Mouse (Mus musculus) kidney, postnatal 10 days (tissue): ENCODE data around the gene Mmp11.
A peak's percentile ranks its signal among the peaks of the same experiment; 100 is the strongest.

Source experiments
- DNase-seq: peaks from one replicate; pipeline ENCODE4 v3.0.0; 2021; ENCODE audit warnings: mixed read lengths

The Mmp11 gene

GRCm38 (mm10) chr10:75937851-75938643 lies 1.8 kb upstream of the Mmp11 start:
- peak; percentile 38 for DNase-seq

GRCm38 (mm10) chr10:75936909-75937667 lies 792 bp upstream of the Mmp11 start:
- DNase-seq, result no peak

- no peak for DNase-seq
These were observed 1.3 kb downstream of the Mmp11 start for GRCm38 (mm10) chr10:75934991-75935390.

GRCm38 (mm10) chr10:75932891-75933290 lies 3.4 kb downstream of the Mmp11 start, which contains the start of gene Chchd10:
Gene Chchd10 (plus strand): TSS chr10:75933130.
- DNase-seq, result no peak

GRCm38 (mm10) chr10:75932081-75932678 lies 4.1 kb downstream of the Mmp11 start:
- peak; percentile 87 for DNase-seq

- DNase-seq, result no peak
These were observed 5.0 kb downstream of the Mmp11 start for GRCm38 (mm10) chr10:75931311-75931710.

GRCm38 (mm10) chr10:75930304-75930703 lies 6.0 kb downstream of the Mmp11 start:
- peak; percentile 77 for DNase-seq

GRCm38 (mm10) chr10:75926396-75926795 lies 9.9 kb downstream of the Mmp11 start:
- DNase-seq, result no peak

GRCm38 (mm10) chr10:75924324-75924723 lies 12.0 kb downstream of the Mmp11 start:
- DNase-seq, result no peak

- DNase-seq, result peak; percentile 60
These were observed 14.4 kb downstream of the Mmp11 start for GRCm38 (mm10) chr10:75921726-75922560.

GRCm38 (mm10) chr10:75921026-75921725 lies 15.1 kb downstream of the Mmp11 start, which contains the start of gene Smarcb1:
Gene Smarcb1 (minus strand): TSS chr10:75921617.
- peak; percentile 98 for DNase-seq

GRCm38 (mm10) chr10:75919026-75919425 lies 17.3 kb downstream of the Mmp11 start:
- no peak for DNase-seq

- no peak for DNase-seq
These were observed 19.5 kb downstream of the Mmp11 start for GRCm38 (mm10) chr10:75916840-75917239.

- DNase-seq, result no peak
These were observed 20.7 kb downstream of the Mmp11 start for GRCm38 (mm10) chr10:75915557-75915956.

- DNase-seq, result no peak
These were observed 23.2 kb downstream of the Mmp11 start for GRCm38 (mm10) chr10:75913013-75913589.

- DNase-seq, result no peak
These were observed 25.6 kb downstream of the Mmp11 start for GRCm38 (mm10) chr10:75910698-75911097.

GRCm38 (mm10) chr10:75906882-75907281 lies 29.4 kb downstream of the Mmp11 start:
- no peak for DNase-seq

GRCm38 (mm10) chr10:75904391-75904790 lies 31.9 kb downstream of the Mmp11 start:
- DNase-seq, result no peak

GRCm38 (mm10) chr10:75898846-75899245 lies 37.5 kb downstream of the Mmp11 start:
- DNase-seq, result peak; percentile 55

GRCm38 (mm10) chr10:75898039-75898564 lies 38.2 kb downstream of the Mmp11 start:
- no peak for DNase-seq

GRCm38 (mm10) chr10:75897373-75897772 lies 38.9 kb downstream of the Mmp11 start:
- peak; percentile 91 for DNase-seq
